Mouse (Mus musculus): ENCODE measurements around the gene Pcnx3.
A peak's percentile ranks its signal among the peaks of the same experiment; 100 is the strongest.

The Pcnx3 gene

DNA sequence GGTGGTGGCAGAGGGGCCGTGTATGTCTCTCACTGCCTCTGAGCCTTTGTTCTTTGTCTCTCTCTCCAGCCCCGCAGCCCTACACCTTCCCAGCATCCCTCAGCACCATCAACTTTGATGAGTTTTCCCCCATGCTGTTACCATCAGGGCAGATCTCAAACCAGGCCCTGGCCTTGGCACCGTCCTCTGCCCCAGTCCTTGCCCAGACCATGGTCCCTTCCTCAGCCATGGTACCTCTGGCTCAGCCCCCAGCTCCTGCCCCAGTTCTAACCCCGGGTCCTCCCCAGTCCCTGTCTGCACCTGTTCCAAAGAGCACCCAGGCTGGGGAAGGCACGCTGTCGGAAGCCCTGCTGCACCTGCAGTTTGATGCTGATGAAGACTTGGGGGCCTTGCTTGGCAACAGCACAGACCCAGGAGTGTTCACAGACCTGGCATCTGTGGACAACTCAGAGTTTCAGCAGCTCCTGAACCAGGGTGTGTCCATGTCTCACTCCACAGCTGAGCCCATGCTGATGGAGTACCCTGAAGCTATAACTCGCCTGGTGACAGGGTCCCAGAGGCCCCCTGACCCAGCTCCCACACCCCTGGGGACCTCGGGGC, 41.9 kb downstream of the Pcnx3 start:
- ATAC-seq (ENCODE audit: insufficient number of reproducible peaks, low FRiP score, low TSS enrichment), result no peak

GRCm38 (mm10) chr19:5645280-5645679, 43.4 kb downstream of the Pcnx3 start:
- ATAC-seq (ENCODE audit: insufficient number of reproducible peaks, low FRiP score, low TSS enrichment), result no peak

DNA sequence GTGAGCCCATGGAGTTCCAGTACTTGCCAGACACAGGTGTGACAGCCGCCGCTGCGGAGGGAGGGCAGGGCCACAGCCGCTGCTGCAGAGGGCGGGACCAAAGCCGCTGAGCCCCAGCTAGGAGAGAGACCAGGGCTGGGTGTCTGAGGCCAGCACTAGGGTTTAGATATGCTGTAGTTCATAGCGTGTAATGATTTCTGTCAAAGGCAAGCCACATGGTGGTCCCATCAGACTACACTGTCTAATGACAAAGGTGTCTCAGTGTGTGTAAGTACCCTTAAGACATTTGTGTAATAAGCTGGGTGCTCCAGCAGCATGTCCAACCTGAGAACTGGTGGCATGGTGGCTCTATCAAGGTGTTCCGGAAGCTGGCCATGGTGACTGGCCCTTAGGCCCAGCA, 47.1 kb downstream of the Pcnx3 start:
- ATAC-seq (ENCODE audit: insufficient number of reproducible peaks, low FRiP score, low TSS enrichment), result no peak

DNA sequence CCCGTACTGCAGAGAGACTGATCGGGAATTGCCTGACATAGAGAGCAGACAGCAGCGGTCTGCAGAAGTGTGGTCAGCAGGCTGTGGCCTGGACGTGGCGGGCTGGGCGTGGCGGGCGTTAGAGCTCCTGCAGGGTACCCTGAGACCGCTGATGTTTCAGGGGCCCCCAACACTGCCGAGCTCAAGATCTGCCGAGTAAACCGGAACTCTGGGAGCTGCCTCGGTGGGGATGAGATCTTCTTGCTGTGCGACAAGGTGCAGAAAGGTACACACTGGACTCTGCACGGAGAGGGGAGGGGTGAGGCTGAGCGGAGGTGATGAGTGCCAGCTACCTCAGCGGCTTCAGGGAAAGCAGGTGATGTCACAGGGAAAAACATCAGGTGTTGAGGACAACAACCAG, 47.7 kb downstream of the Pcnx3 start:
- ATAC-seq (ENCODE audit: insufficient number of reproducible peaks, low FRiP score, low TSS enrichment), result no peak

DNA sequence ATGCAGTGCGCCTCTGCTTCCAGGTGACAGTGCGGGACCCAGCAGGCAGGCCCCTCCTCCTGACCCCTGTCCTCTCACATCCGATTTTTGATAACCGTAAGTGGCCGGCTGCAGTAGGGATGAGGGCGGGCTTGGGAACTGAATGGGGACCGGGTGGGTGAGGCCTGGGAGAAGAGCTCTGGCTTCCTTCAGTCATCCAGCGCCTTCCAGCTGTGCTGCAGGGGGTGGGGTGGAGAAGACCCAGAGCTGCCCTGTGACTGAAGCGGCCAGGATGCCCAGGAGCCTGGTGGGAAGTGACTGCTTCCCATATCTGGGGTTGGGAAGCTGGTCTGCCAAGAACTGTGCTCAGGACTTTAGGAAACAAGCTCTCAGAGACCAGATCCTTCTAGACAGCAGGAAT, 48.4 kb downstream of the Pcnx3 start:
- ATAC-seq (ENCODE audit: insufficient number of reproducible peaks, low FRiP score, low TSS enrichment), result no peak

DNA sequence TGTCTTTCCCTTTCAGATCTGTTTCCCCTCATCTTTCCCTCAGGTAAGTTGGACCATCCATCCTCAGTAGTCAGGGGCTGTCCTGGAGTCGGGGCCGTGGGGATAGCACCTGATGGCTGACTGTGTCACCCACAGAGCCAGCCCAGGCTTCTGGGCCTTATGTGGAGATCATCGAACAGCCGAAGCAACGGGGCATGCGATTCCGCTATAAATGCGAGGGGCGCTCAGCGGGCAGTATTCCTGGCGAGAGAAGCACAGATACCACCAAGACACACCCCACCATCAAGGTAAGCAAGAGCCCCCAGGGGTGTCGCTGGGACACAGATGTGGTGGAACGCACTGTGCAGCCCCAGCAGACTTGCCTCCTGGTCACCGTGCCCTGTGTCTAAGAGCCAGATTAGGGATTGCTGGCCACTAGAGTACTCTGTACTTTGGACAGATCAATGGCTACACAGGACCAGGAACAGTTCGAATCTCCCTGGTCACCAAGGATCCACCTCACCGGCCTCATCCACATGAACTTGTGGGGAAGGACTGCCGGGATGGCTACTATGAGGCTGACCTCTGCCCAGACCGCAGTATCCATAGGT, 50.2 kb downstream of the Pcnx3 start:
- ATAC-seq (ENCODE audit: insufficient number of reproducible peaks, low FRiP score, low TSS enrichment), result no peak

DNA sequence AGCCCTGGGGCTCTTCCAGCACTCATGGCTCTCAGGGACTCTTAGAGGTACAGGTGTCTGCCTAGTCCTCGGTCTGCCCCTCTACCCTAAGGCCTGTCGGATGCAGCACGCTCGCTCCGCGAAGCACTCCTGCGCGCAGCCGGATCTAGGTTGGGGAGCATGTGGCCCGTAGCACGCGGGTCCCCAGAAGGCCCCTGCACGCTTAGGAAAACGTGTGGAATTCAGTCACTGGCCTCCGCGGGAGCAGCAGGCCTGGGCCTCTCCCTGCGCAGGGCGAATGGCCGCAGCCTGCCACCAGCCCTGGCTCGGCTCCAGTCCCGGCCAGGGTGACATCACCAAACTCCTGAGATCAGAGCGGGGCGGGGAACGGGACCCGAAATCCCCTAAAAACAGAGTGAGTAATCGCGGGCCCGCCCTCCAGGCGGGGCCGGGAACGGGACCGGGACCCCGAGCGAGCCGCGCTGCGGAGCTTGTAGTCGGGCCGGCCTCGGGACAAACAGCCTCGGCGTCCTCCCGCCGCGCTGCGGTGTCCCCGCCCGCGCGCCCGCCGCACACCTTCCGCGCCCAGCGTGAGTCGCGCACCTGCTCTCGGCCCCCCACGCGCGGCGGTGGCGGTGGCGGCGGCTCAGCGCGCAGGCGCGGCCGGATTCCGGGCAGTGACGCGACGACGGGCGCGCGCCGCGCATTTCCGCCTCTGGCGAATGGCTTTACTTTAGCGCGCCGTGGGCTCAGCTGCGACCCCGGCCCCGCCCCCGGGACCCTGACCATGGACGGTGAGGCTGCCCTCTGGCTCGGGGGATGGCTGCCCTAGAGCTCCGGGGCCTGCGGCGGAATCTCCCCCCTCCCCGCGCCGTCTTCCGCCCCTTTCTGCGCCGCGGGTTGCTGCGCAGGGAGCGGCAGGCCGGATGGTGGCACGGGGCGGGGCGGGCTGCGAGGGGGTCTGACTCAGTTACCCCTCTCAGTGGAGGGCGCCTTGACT, 51.4 kb downstream of the Pcnx3 start, which contains the start of gene Rela:
Gene Rela, plus strand, starts transcription at position 415 of the 979 bp plus-strand sequence.
- peak; percentile 79; the same call in 1 of the 2 replicates for ATAC-seq (ENCODE audit: insufficient number of reproducible peaks, low FRiP score, low TSS enrichment)

GRCm38 (mm10) chr19:5636571-5637041, 52.1 kb downstream of the Pcnx3 start:
- no peak for ATAC-seq (ENCODE audit: insufficient number of reproducible peaks, low FRiP score, low TSS enrichment)

DNA sequence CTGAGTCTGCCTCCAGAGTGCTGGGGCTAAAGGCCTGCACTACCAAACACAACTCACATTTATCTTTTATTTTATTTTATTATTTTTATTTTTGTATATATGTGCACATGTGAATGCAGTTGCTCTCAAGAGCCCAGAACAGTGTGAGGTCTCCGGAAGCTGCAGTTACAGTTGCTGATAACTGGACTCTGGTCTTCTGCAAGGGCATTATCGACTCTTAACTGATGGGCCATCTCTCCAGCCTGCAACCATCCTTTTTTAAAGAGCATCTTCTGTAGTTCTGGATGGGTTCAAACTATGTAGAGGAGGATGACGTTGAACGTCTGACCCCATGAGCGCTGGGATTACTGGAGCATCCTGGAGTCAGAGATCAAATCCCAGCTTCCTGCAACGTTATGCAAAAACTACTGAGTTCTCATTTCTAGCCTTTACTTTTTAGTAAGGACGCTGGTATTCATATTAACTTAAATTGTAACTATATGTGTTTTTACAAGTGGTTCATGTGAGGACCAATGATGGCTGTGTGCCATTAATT, 52.6 kb downstream of the Pcnx3 start:
- ATAC-seq (ENCODE audit: insufficient number of reproducible peaks, low FRiP score, low TSS enrichment), result no peak

DNA sequence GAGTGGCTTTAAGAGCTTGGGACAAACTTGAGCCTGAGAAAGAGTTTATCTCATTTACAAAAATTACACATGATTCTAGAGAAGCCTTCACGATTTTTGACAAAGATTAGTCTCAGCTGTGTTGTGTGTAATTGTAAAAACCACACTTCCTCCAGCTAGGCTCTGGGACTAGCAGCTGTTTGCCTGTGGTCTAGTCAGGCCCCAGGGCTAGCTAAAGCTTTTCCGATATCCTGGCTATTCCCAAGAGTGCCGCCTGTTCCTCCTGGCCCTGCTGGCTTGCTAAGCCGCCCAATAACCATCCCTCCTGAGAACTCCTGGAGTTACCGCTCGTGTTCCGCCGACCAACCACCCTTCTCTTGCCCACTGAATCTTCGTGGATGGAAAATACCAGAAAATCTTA, 56.6 kb downstream of the Pcnx3 start:
- ATAC-seq (ENCODE audit: insufficient number of reproducible peaks, low FRiP score, low TSS enrichment), result no peak

GRCm38 (mm10) chr19:5629907-5630306, 58.8 kb downstream of the Pcnx3 start:
- no peak for ATAC-seq (ENCODE audit: insufficient number of reproducible peaks, low FRiP score, low TSS enrichment)

DNA sequence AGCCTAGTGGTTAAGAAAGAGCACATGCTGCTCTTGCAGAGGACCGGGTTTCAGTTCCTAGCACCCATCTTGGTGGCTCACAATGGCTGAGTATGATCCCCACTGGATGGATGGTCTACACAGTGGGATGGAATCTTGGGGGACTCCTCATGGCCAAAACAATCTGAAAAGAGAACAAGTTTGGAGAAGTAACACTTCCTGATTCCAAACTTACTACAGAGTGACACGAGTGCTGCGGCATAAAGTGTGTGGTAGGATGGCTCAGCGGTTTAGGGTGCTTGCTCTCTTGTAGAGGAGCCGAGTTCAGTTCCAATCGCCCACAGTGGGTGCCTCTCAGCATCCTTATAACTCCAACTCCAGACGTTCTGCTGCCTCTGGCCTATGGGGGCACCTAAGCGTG, 63.4 kb downstream of the Pcnx3 start:
- ATAC-seq (ENCODE audit: insufficient number of reproducible peaks, low FRiP score, low TSS enrichment), result no peak

GRCm38 (mm10) chr19:5621884-5622283, 66.8 kb downstream of the Pcnx3 start:
- ATAC-seq (ENCODE audit: insufficient number of reproducible peaks, low FRiP score, low TSS enrichment), result no peak

DNA sequence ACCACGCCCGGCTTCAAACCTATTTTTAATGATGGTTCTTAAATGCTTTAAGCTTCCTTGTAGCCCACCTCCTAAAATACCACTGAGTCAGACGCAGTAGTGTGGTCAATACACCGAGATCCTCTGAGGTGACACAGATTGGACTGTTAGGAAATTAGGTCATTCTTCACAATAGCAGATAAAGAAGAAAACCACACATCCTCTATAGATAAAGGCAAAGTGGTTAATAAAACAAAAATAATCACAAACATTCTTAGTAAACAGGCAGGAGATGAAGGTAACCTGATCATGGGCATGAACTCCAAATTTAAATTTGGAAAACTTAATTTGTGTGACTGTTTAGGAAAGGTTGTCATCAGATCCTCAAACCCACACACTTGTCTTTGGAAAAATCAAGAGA, 68.7 kb downstream of the Pcnx3 start:
- ATAC-seq (ENCODE audit: insufficient number of reproducible peaks, low FRiP score, low TSS enrichment), result no peak

DNA sequence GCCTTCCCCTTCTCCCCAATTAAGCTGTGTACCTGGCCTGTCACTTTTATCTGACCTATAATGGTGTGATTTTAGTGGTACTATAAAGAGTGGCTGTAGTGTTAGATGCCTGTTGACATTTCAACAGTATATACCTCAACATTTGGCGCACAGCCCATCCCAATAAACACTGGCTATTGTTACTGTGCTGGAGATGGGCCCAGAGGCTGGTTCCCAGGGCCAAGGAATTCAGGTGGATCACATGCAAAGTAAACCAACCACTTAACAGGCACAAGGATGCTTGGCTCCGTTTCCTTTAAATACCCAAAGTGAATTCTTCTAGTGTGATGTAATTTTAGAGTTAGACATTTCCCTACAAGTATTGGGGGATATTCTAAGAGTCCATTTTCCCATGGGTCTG, 73.8 kb downstream of the Pcnx3 start:
- ATAC-seq (ENCODE audit: insufficient number of reproducible peaks, low FRiP score, low TSS enrichment), result no peak

All from cerebellum, adult (tissue).